Mouse (Mus musculus): ENCODE measurements around the gene Pxdc1. TPM values are rescaled to one million over a fixed set of nuclear protein-coding genes. Genes with fewer than 3 reads are reported as not detected.

Pxdc1 gene
- polyA plus RNA-seq, 1 experiment from 2014 or later = 5.1 TPM

DNA sequence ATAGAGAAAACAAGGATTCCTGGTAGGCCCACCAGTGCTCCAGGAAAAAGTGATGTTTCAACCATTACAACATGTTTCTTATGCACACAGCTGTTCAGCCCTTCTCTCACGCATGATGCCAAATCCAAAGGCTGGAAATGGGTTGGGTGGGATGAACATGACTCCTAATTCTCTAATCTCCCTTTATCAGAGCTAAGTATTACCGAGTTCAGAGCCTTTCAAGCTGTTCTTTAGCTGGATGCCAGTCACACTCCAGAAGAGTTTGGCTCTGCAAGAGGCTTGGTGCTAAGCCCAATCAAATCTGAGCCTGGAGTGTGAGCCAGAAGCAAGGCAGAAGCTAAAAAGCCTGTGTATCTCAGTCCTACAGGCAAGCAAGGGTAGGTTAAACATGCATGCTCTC lies 40.9 kb downstream of the Pxdc1 start:
- H3K27ac ChIP-seq (ENCODE audit: low read depth, low read length) = no peak overlapping the region
- DNase-seq (ENCODE audit: low spot score) (no peak), ATAC-seq (no peak; the same call in 1 of the 2 replicates)
- H3K4me1 ChIP-seq (ENCODE audit: control insufficient read depth, insufficient read depth, low read length) = no peaks in the 10 kb centered on the region
- no peaks in the 10 kb centered on the region for H3K27me3 ChIP-seq (replicated peaks; ENCODE audit: control insufficient read depth, insufficient read depth, low read length)
- H3K9ac ChIP-seq (ENCODE audit: low read length) = no peak overlapping the region
- H3K9me3 ChIP-seq (replicated peaks; ENCODE audit: control insufficient read depth, low read length) = no peaks in the 10 kb centered on the region
- H3K4me2 ChIP-seq (ENCODE audit: low read length) = no peak overlapping the region
- no peaks in the 10 kb centered on the region for H3K36me3 ChIP-seq (ENCODE audit: control insufficient read depth, insufficient read depth, low read length)
- WGBS = 72% methylated on average over 2 of the region's 2 CpGs
- no peak overlapping the region for H3K4me3 ChIP-seq (ENCODE audit: low read depth, low read length)

DNA sequence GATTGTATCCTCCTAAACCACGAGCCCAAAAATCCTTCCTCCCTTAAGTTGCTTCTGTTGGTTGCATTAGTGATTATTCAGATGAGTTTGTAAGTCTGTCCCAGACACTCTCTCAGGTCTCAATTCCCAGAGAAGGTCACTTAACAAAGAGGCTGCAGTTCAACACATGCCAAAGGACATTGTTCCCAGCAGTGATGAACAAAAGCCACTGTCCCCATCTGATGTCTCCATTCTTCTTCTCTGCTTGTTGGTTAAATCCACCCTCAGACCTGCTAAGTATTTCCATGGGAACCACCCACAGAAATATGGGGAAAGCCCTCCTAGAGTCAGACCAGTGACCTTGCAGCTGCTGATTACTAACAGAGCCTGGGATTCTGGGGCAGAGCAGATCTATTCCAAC lies 43.6 kb downstream of the Pxdc1 start:
- H3K9ac ChIP-seq (ENCODE audit: low read length) = no peak overlapping the region
- WGBS = 63% methylated on average over 1 of the region's 1 CpGs
- no peak for DNase-seq (ENCODE audit: low spot score)

DNA sequence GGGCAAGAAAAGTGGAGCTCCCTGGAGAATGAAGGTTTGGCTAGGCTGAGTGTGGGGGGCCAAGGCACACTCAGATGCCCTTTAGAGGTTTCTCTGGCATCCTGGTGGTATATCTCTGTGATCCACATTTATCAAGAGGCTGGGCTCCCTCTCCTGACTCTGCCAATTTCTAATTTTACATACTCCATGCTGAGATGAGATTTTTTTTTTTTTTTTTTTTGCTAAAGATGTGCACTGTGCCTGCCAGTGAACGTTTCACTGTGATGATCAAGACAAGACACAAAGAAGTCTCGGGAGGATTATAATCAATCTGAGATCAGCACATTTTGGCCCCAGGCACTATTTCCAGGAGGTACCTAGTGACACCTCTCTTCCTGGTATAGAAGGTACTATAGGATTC lies 46.2 kb downstream of the Pxdc1 start:
- no peak for ATAC-seq
- no peak overlapping the region for H3K4me2 ChIP-seq (ENCODE audit: low read length)
- no peaks in the 10 kb centered on the region for H3K4me1 ChIP-seq (ENCODE audit: control insufficient read depth, insufficient read depth, low read length)
- H3K9me3 ChIP-seq (replicated peaks; ENCODE audit: control insufficient read depth, low read length) = no peaks in the 10 kb centered on the region
- H3K27ac ChIP-seq (ENCODE audit: low read depth, low read length) = no peak overlapping the region
- no peak for DNase-seq (ENCODE audit: low spot score)
- no peaks in the 10 kb centered on the region for H3K27me3 ChIP-seq (replicated peaks; ENCODE audit: control insufficient read depth, insufficient read depth, low read length)
- H3K4me3 ChIP-seq (ENCODE audit: low read depth, low read length) = no peak overlapping the region
- H3K36me3 ChIP-seq (ENCODE audit: control insufficient read depth, insufficient read depth, low read length) = no peaks in the 10 kb centered on the region
- WGBS = 76% methylated on average over 2 of the region's 2 CpGs
- H3K9ac ChIP-seq (ENCODE audit: low read length) = no peak overlapping the region

More for the DNA sequence above, 43.6 kb downstream of the Pxdc1 start:
- no peaks in the 10 kb centered on the region for H3K27me3 ChIP-seq (replicated peaks; ENCODE audit: control insufficient read depth, insufficient read depth, low read length)
- no peak overlapping the region for H3K27ac ChIP-seq (ENCODE audit: low read depth, low read length)
- H3K4me1 ChIP-seq (ENCODE audit: control insufficient read depth, insufficient read depth, low read length) = no peaks in the 10 kb centered on the region
- no peaks in the 10 kb centered on the region for H3K36me3 ChIP-seq (ENCODE audit: control insufficient read depth, insufficient read depth, low read length)
- no peak overlapping the region for H3K4me2 ChIP-seq (ENCODE audit: low read length)
- H3K9me3 ChIP-seq (replicated peaks; ENCODE audit: control insufficient read depth, low read length) = no peaks in the 10 kb centered on the region
- H3K4me3 ChIP-seq (ENCODE audit: low read depth, low read length) = no peak overlapping the region
- no peak for ATAC-seq

DNA sequence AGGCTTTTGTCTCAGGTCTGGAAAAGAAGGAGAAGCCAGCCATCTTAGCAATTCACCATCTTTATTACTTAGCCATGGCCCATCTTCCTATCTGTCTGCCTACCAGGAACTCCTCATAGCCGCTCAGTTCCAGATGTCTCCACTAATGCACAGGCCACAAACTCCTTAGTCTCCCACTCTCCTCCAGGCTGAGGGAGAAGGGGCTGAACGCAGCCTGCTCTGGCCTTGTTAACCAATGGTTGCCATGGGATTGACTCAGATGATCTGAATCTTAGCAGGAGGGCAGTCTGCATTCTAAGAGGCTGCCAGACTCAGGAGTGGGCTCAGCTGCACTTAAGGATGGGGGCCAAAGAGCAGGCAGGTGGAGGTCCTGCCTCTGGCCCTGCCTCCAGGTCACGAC lies 47.4 kb downstream of the Pxdc1 start:
- ATAC-seq = no peak
- no peaks in the 10 kb centered on the region for H3K27me3 ChIP-seq (replicated peaks; ENCODE audit: control insufficient read depth, insufficient read depth, low read length)
- no peaks in the 10 kb centered on the region for H3K9me3 ChIP-seq (replicated peaks; ENCODE audit: control insufficient read depth, low read length)
- H3K4me3 ChIP-seq (ENCODE audit: low read depth, low read length) = no peak overlapping the region
- no peaks in the 10 kb centered on the region for H3K36me3 ChIP-seq (ENCODE audit: control insufficient read depth, insufficient read depth, low read length)
- H3K4me1 ChIP-seq (ENCODE audit: control insufficient read depth, insufficient read depth, low read length) = no peaks in the 10 kb centered on the region
- no peak overlapping the region for H3K27ac ChIP-seq (ENCODE audit: low read depth, low read length)
- WGBS = 75% methylated on average over 3 of the region's 3 CpGs
- DNase-seq (ENCODE audit: low spot score) = no peak
- H3K4me2 ChIP-seq (ENCODE audit: low read length) = no peak overlapping the region
- no peak overlapping the region for H3K9ac ChIP-seq (ENCODE audit: low read length)

- H3K27me3 ChIP-seq (replicated peaks; ENCODE audit: control insufficient read depth, insufficient read depth, low read length) = no peaks in the 10 kb centered on the region
- H3K4me3 ChIP-seq (ENCODE audit: low read depth, low read length) = no peak overlapping the region
- no peaks in the 10 kb centered on the region for H3K4me1 ChIP-seq (ENCODE audit: control insufficient read depth, insufficient read depth, low read length)
- no peaks in the 10 kb centered on the region for H3K36me3 ChIP-seq (ENCODE audit: control insufficient read depth, insufficient read depth, low read length)
- H3K9ac ChIP-seq (ENCODE audit: low read length) = no peak overlapping the region
- peak; percentile 20 for DNase-seq (ENCODE audit: low spot score)
- H3K4me2 ChIP-seq (ENCODE audit: low read length) = no peak overlapping the region
- ATAC-seq = no peak
- H3K9me3 ChIP-seq (replicated peaks; ENCODE audit: control insufficient read depth, low read length) = no peaks in the 10 kb centered on the region
- H3K27ac ChIP-seq (ENCODE audit: low read depth, low read length) = no peak overlapping the region
- 56% methylated on average over 5 of the region's 5 CpGs for WGBS
Measured at GRCm38 (mm10) chr13:34605206-34605605, 48.1 kb downstream of the Pxdc1 start.

DNA sequence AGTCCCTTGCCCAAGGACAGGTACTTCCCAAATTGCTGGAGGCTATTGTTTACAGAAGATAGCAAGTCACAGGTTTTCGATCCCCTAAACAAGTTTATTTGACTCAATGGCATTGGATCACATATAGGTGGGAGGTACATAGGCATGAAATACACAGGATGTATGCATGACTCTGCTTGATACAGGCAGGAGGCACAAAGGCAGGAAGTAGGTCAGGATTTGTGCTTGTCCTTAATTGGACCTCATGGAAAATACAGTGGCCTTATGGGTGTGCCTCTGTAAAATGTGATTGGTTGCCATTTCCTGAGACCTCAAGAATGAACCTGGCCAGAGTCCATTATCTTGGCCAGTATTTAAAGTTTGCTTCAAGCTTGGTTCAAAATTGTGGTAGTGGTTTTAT lies 48.9 kb downstream of the Pxdc1 start:
- WGBS = 91% methylated on average over 1 of the region's 1 CpGs
- no peak overlapping the region for H3K9ac ChIP-seq (ENCODE audit: low read length)
- ATAC-seq = no peak

DNA sequence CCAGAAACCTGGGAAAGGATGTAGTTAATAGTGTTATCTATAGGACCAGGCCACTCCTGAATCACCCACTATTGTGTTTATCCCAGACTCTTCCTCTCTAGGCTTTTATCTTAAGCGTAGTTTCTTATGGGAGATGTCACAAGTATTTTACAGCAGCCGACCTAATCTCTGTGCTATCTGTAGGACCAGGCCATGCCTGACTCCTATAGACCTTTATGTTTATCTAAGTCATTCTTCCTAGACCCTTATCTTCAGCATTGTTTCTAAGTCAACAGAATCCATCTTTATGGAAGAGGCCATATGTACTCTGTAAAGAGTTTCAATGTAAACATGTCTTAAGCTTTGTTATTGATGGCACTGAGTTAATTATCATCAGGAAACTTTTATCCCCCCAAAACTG lies 50.5 kb downstream of the Pxdc1 start:
- no peak for DNase-seq (ENCODE audit: low spot score)
- no peaks in the 10 kb centered on the region for H3K4me1 ChIP-seq (ENCODE audit: control insufficient read depth, insufficient read depth, low read length)
- no peak overlapping the region for H3K27ac ChIP-seq (ENCODE audit: low read depth, low read length)
- H3K27me3 ChIP-seq (replicated peaks; ENCODE audit: control insufficient read depth, insufficient read depth, low read length) = no peaks in the 10 kb centered on the region
- ATAC-seq = no peak
- H3K9ac ChIP-seq (ENCODE audit: low read length) = no peak overlapping the region
- no peak overlapping the region for H3K4me2 ChIP-seq (ENCODE audit: low read length)
- WGBS = 83% methylated on average over 2 of the region's 2 CpGs
- no peak overlapping the region for H3K4me3 ChIP-seq (ENCODE audit: low read depth, low read length)
- no peaks in the 10 kb centered on the region for H3K36me3 ChIP-seq (ENCODE audit: control insufficient read depth, insufficient read depth, low read length)
- H3K9me3 ChIP-seq (replicated peaks; ENCODE audit: control insufficient read depth, low read length) = no peaks in the 10 kb centered on the region

More for the DNA sequence above, 48.9 kb downstream of the Pxdc1 start:
- no peaks in the 10 kb centered on the region for H3K27me3 ChIP-seq (replicated peaks; ENCODE audit: control insufficient read depth, insufficient read depth, low read length)
- H3K9me3 ChIP-seq (replicated peaks; ENCODE audit: control insufficient read depth, low read length) = no peaks in the 10 kb centered on the region
- H3K4me3 ChIP-seq (ENCODE audit: low read depth, low read length) = no peak overlapping the region
- no peaks in the 10 kb centered on the region for H3K36me3 ChIP-seq (ENCODE audit: control insufficient read depth, insufficient read depth, low read length)
- H3K4me1 ChIP-seq (ENCODE audit: control insufficient read depth, insufficient read depth, low read length) = no peaks in the 10 kb centered on the region
- no peak for DNase-seq (ENCODE audit: low spot score)
- no peak overlapping the region for H3K4me2 ChIP-seq (ENCODE audit: low read length)
- H3K27ac ChIP-seq (ENCODE audit: low read depth, low read length) = no peak overlapping the region

GRCm38 (mm10) chr13:34596797-34597196 lies 56.5 kb downstream of the Pxdc1 start:
- no peak overlapping the region for H3K4me3 ChIP-seq (ENCODE audit: low read depth, low read length)

More at GRCm38 (mm10) chr13:34596797-34597196, 56.5 kb downstream of the Pxdc1 start:
- Histone ChIP-seq H3K36me3 (ENCODE audit: control insufficient read depth, insufficient read depth, low read length) (no peaks in the 10 kb centered on the region), H3K9ac (ENCODE audit: low read length) (no peak overlapping the region), H3K27me3 (replicated peaks; ENCODE audit: control insufficient read depth, insufficient read depth, low read length) (no peaks in the 10 kb centered on the region), H3K9me3 (replicated peaks; ENCODE audit: control insufficient read depth, low read length) (no peaks in the 10 kb centered on the region), H3K4me2 (ENCODE audit: low read length) (no peak overlapping the region), H3K4me1 (ENCODE audit: control insufficient read depth, insufficient read depth, low read length) (no peaks in the 10 kb centered on the region), H3K27ac (ENCODE audit: low read depth, low read length) (no peak overlapping the region)
- DNase-seq (ENCODE audit: low spot score) (no peak), ATAC-seq (no peak)

All from forebrain, embryonic 14.5 days (tissue).